Mouse (Mus musculus) adrenal gland, postnatal 10 days (tissue): ENCODE measurements around the gene Nrp1. TPM values are rescaled to one million over a fixed set of nuclear protein-coding genes. Genes with fewer than 3 reads are reported as not detected.

Source experiments
- DNase-seq: peaks from one replicate; pipeline ENCODE4 v3.0.0; 2021; ENCODE audit warnings: mixed read lengths
- long read RNA-seq, 2 experiments: library from polyadenylated mRNA; stranded (forward); transcript quantifications; one replicate each; pipeline ENCODE4 v2.0.0; 2021
- total RNA-seq, 2 experiments: library from RNA; stranded (reverse); gene quantifications; 2 replicates each; pipeline ENCODE4 v1.2.3; 2021

Gene Nrp1
- 100 to 1,000 TPM in 1 of 2 experiments, 10 to 100 TPM in 1; 95.7 to 143 TPM for total RNA-seq
- long read RNA-seq, experiment 1, transcript Nrp1-201 (17 exons, 3,597 nt), result major isoform, 62 of 126 reads
- long read RNA-seq, experiment 1, partial matches to known transcripts, result 49 of 126 reads
- long read RNA-seq, experiment 1, other reads (novel, unspliced or antisense), result 14 of 126 reads
- long read RNA-seq, experiment 2, transcript Nrp1-201 (17 exons, 3,597 nt), result major isoform, 53 of 92 reads
- long read RNA-seq, experiment 2, partial matches to known transcripts, result 24 of 92 reads
- long read RNA-seq, experiment 2, other reads (novel, unspliced or antisense), result 15 of 92 reads

- DNase-seq, result no peak
These were observed at the start of gene Nrp1 for GRCm38 (mm10) chr8:128358406-128358755. TSS of gene Nrp1 (plus strand) at chr8:128358604.

- DNase-seq, result no peak
These were observed 37.6 kb upstream of the Nrp1 start for GRCm38 (mm10) chr8:128320797-128321196.

GRCm38 (mm10) chr8:128327281-128327680 lies 31.1 kb upstream of the Nrp1 start:
- no peak for DNase-seq

- DNase-seq, result no peak
These were observed 30.5 kb upstream of the Nrp1 start for GRCm38 (mm10) chr8:128327922-128328321.

- no peak for DNase-seq
These were observed 28.9 kb upstream of the Nrp1 start for GRCm38 (mm10) chr8:128329502-128329901.

- no peak for DNase-seq
These were observed 22.4 kb upstream of the Nrp1 start for GRCm38 (mm10) chr8:128335976-128336375.

GRCm38 (mm10) chr8:128338951-128339350 lies 19.5 kb upstream of the Nrp1 start:
- no peak for DNase-seq

GRCm38 (mm10) chr8:128339521-128339920 lies 18.9 kb upstream of the Nrp1 start:
- no peak for DNase-seq

GRCm38 (mm10) chr8:128350405-128350804 lies 8.0 kb upstream of the Nrp1 start:
- no peak for DNase-seq

- DNase-seq, result no peak
These were observed 7.2 kb upstream of the Nrp1 start for GRCm38 (mm10) chr8:128351211-128351610.

GRCm38 (mm10) chr8:128352821-128353220 lies 5.6 kb upstream of the Nrp1 start:
- no peak for DNase-seq

- DNase-seq, result no peak
These were observed 4.4 kb upstream of the Nrp1 start for GRCm38 (mm10) chr8:128353999-128354398.

GRCm38 (mm10) chr8:128355091-128355490 lies 3.3 kb upstream of the Nrp1 start:
- DNase-seq, result no peak

- DNase-seq, result no peak
These were observed 2.2 kb upstream of the Nrp1 start for GRCm38 (mm10) chr8:128356170-128356569.

GRCm38 (mm10) chr8:128356796-128357539 lies 1.4 kb upstream of the Nrp1 start:
- peak; percentile 87 for DNase-seq

- peak; percentile 75 for DNase-seq
These were observed 631 bp upstream of the Nrp1 start for GRCm38 (mm10) chr8:128357540-128358405.

GRCm38 (mm10) chr8:128358756-128359520 lies 534 bp downstream of the Nrp1 start:
- peak; percentile 77 for DNase-seq

- DNase-seq, result peak; percentile 56
These were observed 1.3 kb downstream of the Nrp1 start for GRCm38 (mm10) chr8:128359521-128360318.

GRCm38 (mm10) chr8:128361343-128361870 lies 3.0 kb downstream of the Nrp1 start:
- no peak for DNase-seq

GRCm38 (mm10) chr8:128362940-128363595 lies 4.7 kb downstream of the Nrp1 start:
- DNase-seq, result peak; percentile 86
